Mouse (Mus musculus): Measurements from ENCODE around the gene Cirbp. TPM values are rescaled to one million over a fixed set of nuclear protein-coding genes. Genes with fewer than 3 reads are reported as not detected.
A peak's percentile ranks its signal among the peaks of the same experiment; 100 is the strongest.

Gene Cirbp
- polyA plus RNA-seq, 1 experiment from 2014 or later = 116 TPM

- Histone ChIP-seq H3K36me3 (replicated peaks) (peaks cover 76% of the 10 kb centered on the region), H3K4me1 (peaks cover 100% of the 10 kb centered on the region), H3K4me3 (peak overlapping the region; percentile 21), H3K9me3 (no peaks in the 10 kb centered on the region), H3K27ac (peak overlapping the region; percentile 22; the same call in 1 of the 2 replicates), H3K27me3 (ENCODE audit: poor library complexity, severe bottlenecking) (no peaks in the 10 kb centered on the region)
- no peak for DNase-seq (ENCODE audit: extremely low spot score, low spot score)
- 91% methylated on average over 29 of the region's 29 CpGs for WGBS
Measured at GRCm38 (mm10) chr10:80156002-80156751, 9.6 kb upstream of the Cirbp start.

- peaks cover 70% of the 10 kb centered on the region for H3K36me3 ChIP-seq (replicated peaks)
- peak overlapping the region; percentile 21 for H3K4me3 ChIP-seq
- peak overlapping the region; percentile 51; the same call in 1 of the 2 replicates for H3K27ac ChIP-seq
- WGBS = 76% methylated on average over 7 of the region's 7 CpGs
- no peak for DNase-seq (ENCODE audit: extremely low spot score, low spot score)
- H3K9me3 ChIP-seq = no peaks in the 10 kb centered on the region
- H3K4me1 ChIP-seq = peaks cover 100% of the 10 kb centered on the region
- no peaks in the 10 kb centered on the region for H3K27me3 ChIP-seq (ENCODE audit: poor library complexity, severe bottlenecking)
Measured at GRCm38 (mm10) chr10:80156752-80157053, 9.1 kb upstream of the Cirbp start.

- no peaks in the 10 kb centered on the region for H3K9me3 ChIP-seq
- H3K4me1 ChIP-seq = peaks cover 100% of the 10 kb centered on the region
- 74% methylated on average over 15 of the region's 15 CpGs for WGBS
- H3K36me3 ChIP-seq (replicated peaks) = peaks cover 64% of the 10 kb centered on the region
- DNase-seq (ENCODE audit: extremely low spot score, low spot score) = no peak
- no peaks in the 10 kb centered on the region for H3K27me3 ChIP-seq (ENCODE audit: poor library complexity, severe bottlenecking)
- peak overlapping the region; percentile 51 for H3K27ac ChIP-seq
- H3K4me3 ChIP-seq = peak overlapping the region; percentile 21
Measured at GRCm38 (mm10) chr10:80157141-80157929, 8.4 kb upstream of the Cirbp start.

GRCm38 (mm10) chr10:80158307-80158986 is 7.3 kb upstream of the Cirbp start:
- DNase-seq (ENCODE audit: extremely low spot score, low spot score) = peak; percentile 66
- Histone ChIP-seq H3K4me1 (peaks cover 99% of the 10 kb centered on the region), H3K4me3 (peak overlapping the region; percentile 55), H3K36me3 (replicated peaks) (peaks cover 53% of the 10 kb centered on the region), H3K9me3 (no peaks in the 10 kb centered on the region), H3K27me3 (ENCODE audit: poor library complexity, severe bottlenecking) (peaks cover 6% of the 10 kb centered on the region), H3K27ac (peak overlapping the region; percentile 90)
- WGBS = 17% methylated on average over 18 of the region's 18 CpGs

GRCm38 (mm10) chr10:80159021-80159560 is 6.7 kb upstream of the Cirbp start:
- H3K4me1 ChIP-seq = peaks cover 98% of the 10 kb centered on the region
- peak overlapping the region; percentile 90 for H3K27ac ChIP-seq
- H3K4me3 ChIP-seq = peak overlapping the region; percentile 55
- DNase-seq (ENCODE audit: extremely low spot score, low spot score) = no peak
- H3K27me3 ChIP-seq (ENCODE audit: poor library complexity, severe bottlenecking) = peaks cover 11% of the 10 kb centered on the region
- no peaks in the 10 kb centered on the region for H3K9me3 ChIP-seq
- peaks cover 47% of the 10 kb centered on the region for H3K36me3 ChIP-seq (replicated peaks)
- WGBS = 9% methylated on average over 12 of the region's 12 CpGs

GRCm38 (mm10) chr10:80159561-80160454 is 6.0 kb upstream of the Cirbp start:
- under 1% methylated on average over 55 of the region's 55 CpGs for WGBS
- Histone ChIP-seq H3K27me3 (ENCODE audit: poor library complexity, severe bottlenecking) (peaks cover 14% of the 10 kb centered on the region), H3K9me3 (no peaks in the 10 kb centered on the region), H3K4me1 (peaks cover 98% of the 10 kb centered on the region), H3K36me3 (replicated peaks) (peaks cover 39% of the 10 kb centered on the region), H3K27ac (peak overlapping the region; percentile 90), H3K4me3 (peak overlapping the region; percentile 55)
- peak; percentile 96 for DNase-seq (ENCODE audit: extremely low spot score, low spot score)

- WGBS = 1% methylated on average over 33 of the region's 33 CpGs
- peak; percentile 65 for DNase-seq (ENCODE audit: extremely low spot score, low spot score)
- peaks cover 98% of the 10 kb centered on the region for H3K4me1 ChIP-seq
- peak overlapping the region; percentile 90 for H3K27ac ChIP-seq
- H3K36me3 ChIP-seq (replicated peaks) = peaks cover 30% of the 10 kb centered on the region
- H3K9me3 ChIP-seq = no peaks in the 10 kb centered on the region
- H3K27me3 ChIP-seq (ENCODE audit: poor library complexity, severe bottlenecking) = peaks cover 14% of the 10 kb centered on the region
- H3K4me3 ChIP-seq = peak overlapping the region; percentile 55
Measured at GRCm38 (mm10) chr10:80160455-80161371, 5.1 kb upstream of the Cirbp start.

GRCm38 (mm10) chr10:80161522-80162242 is 4.1 kb upstream of the Cirbp start:
- Histone ChIP-seq H3K4me3 (peak overlapping the region; percentile 55), H3K27ac (peak overlapping the region; percentile 90), H3K4me1 (peaks cover 97% of the 10 kb centered on the region), H3K36me3 (replicated peaks) (peaks cover 21% of the 10 kb centered on the region), H3K27me3 (ENCODE audit: poor library complexity, severe bottlenecking) (peaks cover 14% of the 10 kb centered on the region), H3K9me3 (no peaks in the 10 kb centered on the region)
- WGBS = 8% methylated on average over 7 of the region's 7 CpGs
- DNase-seq (ENCODE audit: extremely low spot score, low spot score) = peak; percentile 62

- Histone ChIP-seq H3K9me3 (no peaks in the 10 kb centered on the region), H3K27ac (peak overlapping the region; percentile 90), H3K27me3 (ENCODE audit: poor library complexity, severe bottlenecking) (peaks cover 14% of the 10 kb centered on the region), H3K36me3 (replicated peaks) (peaks cover 15% of the 10 kb centered on the region), H3K4me3 (peak overlapping the region; percentile 55; the same call in 1 of the 2 replicates), H3K4me1 (peaks cover 97% of the 10 kb centered on the region)
- DNase-seq (ENCODE audit: extremely low spot score, low spot score) = no peak
- 80% methylated on average over 3 of the region's 3 CpGs for WGBS
Measured at GRCm38 (mm10) chr10:80162243-80162608, 3.6 kb upstream of the Cirbp start.

GRCm38 (mm10) chr10:80162716-80163299 is 3.0 kb upstream of the Cirbp start:
- peaks cover 92% of the 10 kb centered on the region for H3K4me1 ChIP-seq
- WGBS = 80% methylated on average over 6 of the region's 6 CpGs
- H3K9me3 ChIP-seq = no peaks in the 10 kb centered on the region
- peaks cover 9% of the 10 kb centered on the region for H3K36me3 ChIP-seq (replicated peaks)
- peaks cover 14% of the 10 kb centered on the region for H3K27me3 ChIP-seq (ENCODE audit: poor library complexity, severe bottlenecking)
- H3K4me3 ChIP-seq = peak overlapping the region; percentile 55; the same call in 1 of the 2 replicates
- peak overlapping the region; percentile 90 for H3K27ac ChIP-seq
- no peak for DNase-seq (ENCODE audit: extremely low spot score, low spot score)

All from forebrain, embryonic 10.5 days (tissue).